Mouse (Mus musculus) brain, adult 2 months (tissue): ENCODE measurements at regions not wholly inside any gene's neighbourhood (a gene's known extent, or its start where the extent isn't known, plus 50 kb on each side); places are given as distances from the start of the nearest gene placed in this dataset.
"Not testable (repeated sequence)": the region's sequence is repeated elsewhere in the genome, so short reads cannot be mapped to it uniquely, and the experiment has no call there.

Experiments
- DNase-seq: peaks from one replicate; pipeline ENCODE4 v3.0.0; 2011; ENCODE audit warnings: low read depth, low spot score

DNA sequence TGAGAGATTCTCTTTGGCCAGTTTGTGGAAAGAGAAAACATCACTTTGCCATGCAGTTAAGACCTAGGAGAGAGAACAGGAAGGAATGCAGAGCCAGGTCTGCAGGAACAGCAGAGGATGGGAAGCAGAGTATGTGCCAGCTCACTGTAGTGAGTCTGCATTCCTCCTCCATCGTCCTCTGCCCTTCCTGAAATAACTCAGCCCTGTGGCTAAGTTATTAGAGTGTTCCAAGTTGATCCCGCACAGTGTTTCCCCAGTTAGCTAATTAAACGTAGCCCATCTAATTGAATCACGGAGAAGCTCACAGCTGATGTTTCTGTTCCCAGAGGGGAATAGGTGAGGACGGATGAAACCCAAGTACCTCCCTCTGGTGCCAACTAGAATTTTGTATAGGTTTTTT lies 142.3 kb upstream of the Rack1 start:
- peak; percentile 45 for DNase-seq

- DNase-seq = no peak
These were observed 138.5 kb upstream of the Rack1 start for GRCm38 (mm10) chr11:48661641-48662040.

GRCm38 (mm10) chr11:48684781-48685314 lies 115.3 kb upstream of the Rack1 start:
- no peak for DNase-seq

DNA sequence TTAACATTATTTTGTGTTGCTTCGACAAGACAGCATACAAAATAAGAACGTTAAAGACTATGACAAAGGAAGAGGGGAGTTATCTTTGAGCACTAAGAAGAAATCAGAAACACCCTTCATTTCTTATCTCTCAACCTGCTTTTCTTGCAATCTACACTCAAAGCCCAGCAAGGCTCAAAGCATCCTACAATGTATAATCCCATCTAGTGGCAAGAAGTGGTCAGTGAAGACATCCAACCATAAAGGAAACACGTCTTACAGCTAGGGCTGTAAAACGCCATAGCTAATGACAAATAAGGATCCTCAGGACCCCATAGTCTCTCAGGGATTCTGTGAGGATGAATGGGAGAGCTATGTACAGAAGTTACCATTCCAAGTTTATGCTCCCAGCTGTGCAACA lies 110.1 kb upstream of the Rack1 start:
- peak; percentile 27 for DNase-seq

DNA sequence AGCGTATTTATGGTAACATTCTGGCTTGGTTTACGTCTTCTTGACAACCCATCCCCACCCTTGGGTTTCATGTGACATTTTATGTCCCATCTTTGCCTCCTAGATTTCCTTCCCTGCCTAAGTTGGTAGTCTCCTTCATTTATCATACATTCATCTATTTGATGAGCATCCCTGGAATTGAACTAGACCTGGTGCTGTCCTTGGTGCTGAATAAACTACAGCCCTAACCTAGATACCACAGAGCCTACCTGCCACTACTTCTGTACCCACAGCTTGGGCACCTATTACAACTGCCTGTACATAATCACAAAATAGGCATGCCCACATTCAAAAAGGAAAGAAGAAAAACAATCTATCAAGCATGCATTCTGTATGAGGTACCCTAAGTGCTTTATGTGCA lies 103.8 kb upstream of the Rack1 start:
- DNase-seq = no peak

DNA sequence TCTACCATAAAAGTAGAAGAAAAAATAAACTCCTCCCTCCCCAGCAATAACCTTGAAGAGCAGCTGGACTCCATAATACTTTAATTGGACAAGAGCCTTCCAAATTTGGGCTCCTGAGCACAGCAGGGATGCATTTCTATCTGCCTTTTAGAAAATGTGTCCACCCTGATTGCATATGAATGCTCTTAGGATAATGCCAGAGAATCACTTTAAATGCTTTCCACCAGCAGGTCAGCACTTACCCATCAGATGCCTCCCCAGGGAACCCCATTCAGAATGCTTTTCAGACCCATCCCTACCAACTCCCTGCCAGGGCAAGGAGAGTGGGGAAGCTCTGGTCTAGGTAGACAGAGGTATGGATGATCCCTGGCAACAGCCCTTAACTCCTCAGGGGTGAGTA lies 102.9 kb upstream of the Rack1 start:
- no peak for DNase-seq

DNA sequence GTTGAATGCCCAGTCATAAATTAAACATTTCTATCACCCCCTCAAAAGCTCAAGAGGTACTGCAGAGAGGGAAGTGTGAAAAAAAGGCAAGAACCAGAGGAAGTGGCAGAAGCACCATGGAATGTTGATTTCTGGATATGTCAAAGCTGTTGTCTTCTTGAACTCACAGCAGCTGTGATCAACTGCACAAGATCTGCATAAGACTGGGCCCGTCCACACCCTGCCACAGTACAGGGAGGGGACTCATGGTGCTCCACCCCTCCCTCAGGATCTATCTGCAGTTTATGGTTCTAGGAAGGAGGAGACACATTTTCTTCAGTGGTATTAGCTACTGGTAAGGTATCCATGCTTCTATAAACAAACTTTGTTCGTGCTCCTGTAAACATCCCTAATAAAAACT lies 92.9 kb upstream of the Rack1 start:
- no peak for DNase-seq

GRCm38 (mm10) chr11:48710972-48711371 lies 89.2 kb upstream of the Rack1 start:
- no peak for DNase-seq

GRCm38 (mm10) chr11:48724068-48724467 lies 76.1 kb upstream of the Rack1 start:
- no peak for DNase-seq

- DNase-seq = not testable (repeated sequence)
These were observed 69.3 kb upstream of the Rack1 start for GRCm38 (mm10) chr11:48730826-48731225.

DNA sequence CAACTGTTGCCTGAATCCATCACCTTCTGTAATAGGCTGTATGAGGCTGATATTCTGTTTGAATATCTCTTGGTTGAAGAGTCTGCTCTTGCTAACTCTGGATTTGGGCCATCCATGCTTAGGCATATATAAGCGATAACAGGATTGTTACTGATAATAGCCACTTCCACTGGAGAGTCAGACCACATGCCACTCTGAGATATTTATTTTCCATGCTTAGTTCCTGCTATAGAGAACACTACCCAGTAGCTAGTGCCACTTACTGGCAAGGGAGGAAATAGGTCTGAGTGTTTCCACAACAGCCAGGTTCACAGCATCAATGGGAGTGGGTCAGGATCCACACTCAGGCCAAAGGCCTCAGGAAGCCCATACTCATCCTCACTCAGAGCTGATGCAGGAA lies 53.6 kb upstream of the Rack1 start:
- DNase-seq = no peak

GRCm38 (mm10) chr11:48748066-48748465 lies 52.1 kb upstream of the Rack1 start:
- no peak for DNase-seq
